Mouse (Mus musculus) heart, embryonic 10.5 days (tissue): ENCODE measurements around the gene Ccm2. TPM values are rescaled to one million over a fixed set of nuclear protein-coding genes. Genes with fewer than 3 reads are reported as not detected.
A peak's percentile ranks its signal among the peaks of the same experiment; 100 is the strongest.

ENCODE experiments used
- DNase-seq: peaks from one replicate; pipeline ENCODE4 v3.0.0-alpha.2; 2017; ENCODE audit warnings: low spot score
- H3K27ac ChIP-seq: fragments of 300-500 bp; sonication (generic); 2 replicates; pipeline ENCODE4 v1.5.1; 2016; ENCODE audit warnings: mild to moderate bottlenecking
- H3K27me3 ChIP-seq: fragments of 300-500 bp; sonication (generic); 2 replicates; pipeline ENCODE4 v1.6.1; 2016; ENCODE audit warnings: mild to moderate bottlenecking; ENCODE audit not compliant: poor library complexity, insufficient read depth, severe bottlenecking
- H3K36me3 ChIP-seq: fragments of 300-500 bp; sonication (generic); 2 replicates; pipeline ENCODE4 v1.6.1; 2016; ENCODE audit warnings: mild to moderate bottlenecking, moderate library complexity
- H3K4me1 ChIP-seq: fragments of 300-500 bp; sonication (generic); 2 replicates; pipeline ENCODE4 v1.6.1; 2016; ENCODE audit warnings: mild to moderate bottlenecking
- H3K4me3 ChIP-seq: fragments of 300-500 bp; sonication (generic); 2 replicates; pipeline ENCODE4 v1.5.1; 2016; ENCODE audit warnings: mild to moderate bottlenecking, moderate library complexity
- H3K9me3 ChIP-seq: fragments of 300-500 bp; sonication (generic); 2 replicates; pipeline ENCODE4 v1.6.1; 2016; ENCODE audit warnings: mild to moderate bottlenecking, moderate library complexity
- WGBS: fragments of 180-500 bp; shearing (Covaris S2); methylation state at CpG from one replicate; pipeline ENCODE4 v1.1.7; 2016; 5-methylcytosine and 5-hydroxymethylcytosine counted together
- polyA plus RNA-seq: library from polyadenylated mRNA; unstranded; fragments of >200 nt; fragmentation: Nextera tagmentation; extraction: Ambion mirVana; gene quantifications from 2 replicates; pipeline ENCODE4 v1.2.1, GENCODE M21; 2016

Ccm2 gene
- polyA plus RNA-seq, 1 experiment from 2014 or later: 108 TPM

GRCm38 (mm10) chr11:6603224-6603623, 56.5 kb downstream of the Ccm2 start:
- Histone ChIP-seq H3K36me3 (peaks cover 7% of the 10 kb centered on the region; the same call in 1 of the 2 replicates), H3K9me3 (no peaks in the 10 kb centered on the region), H3K27me3 (peaks cover 76% of the 10 kb centered on the region), H3K4me1 (peaks cover 56% of the 10 kb centered on the region), H3K27ac (peak overlapping the region; percentile 18), H3K4me3 (peak overlapping the region; percentile 20; the same call in 1 of the 2 replicates)
- DNase-seq: no peak
- WGBS: 79% methylated on average over 9 of the region's 9 CpGs

GRCm38 (mm10) chr11:6603887-6604603, 57.4 kb downstream of the Ccm2 start:
- DNase-seq: peak; percentile 87
- WGBS: 27% methylated on average over 12 of the region's 12 CpGs
- H3K4me1 ChIP-seq: peaks cover 48% of the 10 kb centered on the region
- peaks cover 76% of the 10 kb centered on the region for H3K27me3 ChIP-seq
- no peak overlapping the region for H3K27ac ChIP-seq
- H3K36me3 ChIP-seq: no peaks in the 10 kb centered on the region; the same call in 1 of the 2 replicates
- peak overlapping the region; percentile 20 for H3K4me3 ChIP-seq
- H3K9me3 ChIP-seq: no peaks in the 10 kb centered on the region

DNA sequence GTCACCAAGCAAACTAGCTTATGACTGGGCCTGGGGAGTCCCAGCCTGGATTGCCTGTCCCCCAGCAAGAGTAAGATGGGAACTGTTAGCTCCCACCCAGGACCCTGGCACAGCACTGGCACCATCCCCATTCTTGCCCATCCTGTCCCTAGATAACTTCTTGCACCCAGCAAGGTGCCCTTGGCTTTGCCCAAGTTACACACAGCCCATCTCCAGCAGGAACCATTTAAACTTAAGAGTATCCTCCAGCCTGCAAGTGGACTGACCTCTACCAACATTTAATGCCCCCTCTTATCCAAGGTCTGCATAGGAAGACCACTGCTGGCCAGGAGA, 57.9 kb downstream of the Ccm2 start:
- no peaks in the 10 kb centered on the region for H3K9me3 ChIP-seq
- no peaks in the 10 kb centered on the region; the same call in 1 of the 2 replicates for H3K36me3 ChIP-seq
- H3K4me1 ChIP-seq: peaks cover 43% of the 10 kb centered on the region
- DNase-seq: no peak
- peak overlapping the region; percentile 57 for H3K4me3 ChIP-seq
- H3K27me3 ChIP-seq: peaks cover 76% of the 10 kb centered on the region
- no peak overlapping the region for H3K27ac ChIP-seq

DNA sequence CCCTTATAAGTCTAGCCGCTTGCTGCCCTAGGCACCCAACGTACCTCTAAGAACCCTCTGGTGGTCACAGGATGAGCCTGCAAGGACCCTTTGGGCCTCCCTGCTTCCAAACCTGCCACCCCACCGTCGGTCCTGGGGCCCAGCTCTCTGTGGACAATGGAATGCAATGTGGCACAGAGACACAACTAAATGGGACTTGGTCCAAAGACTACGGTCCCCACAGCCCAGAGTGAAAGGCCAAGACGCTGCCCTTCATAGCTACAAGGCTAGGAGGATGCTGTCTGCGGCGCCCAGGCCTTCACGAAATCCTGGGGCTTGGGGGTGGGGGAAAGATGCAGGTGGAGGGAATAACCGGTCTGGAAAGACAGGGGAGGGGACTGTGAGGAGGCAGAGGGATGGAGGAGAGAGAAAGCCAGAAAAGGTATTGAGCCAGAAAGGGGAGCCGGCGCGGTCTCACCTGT, 58.4 kb downstream of the Ccm2 start:
- Histone ChIP-seq H3K36me3 (no peaks in the 10 kb centered on the region; the same call in 1 of the 2 replicates), H3K4me3 (peak overlapping the region; percentile 57), H3K27ac (peak overlapping the region; percentile 25; the same call in 1 of the 2 replicates), H3K27me3 (peaks cover 72% of the 10 kb centered on the region), H3K9me3 (no peaks in the 10 kb centered on the region), H3K4me1 (peaks cover 38% of the 10 kb centered on the region)
- 27% methylated on average over 10 of the region's 13 CpGs for WGBS
- DNase-seq: no peak

- Histone ChIP-seq H3K9me3 (no peaks in the 10 kb centered on the region), H3K27me3 (peaks cover 65% of the 10 kb centered on the region), H3K4me3 (peak within 1 kb of the TSS; percentile 57), H3K27ac (peak within 1 kb of the TSS; percentile 25; the same call in 1 of the 2 replicates), H3K4me1 (peaks cover 32% of the 10 kb centered on the region), H3K36me3 (peaks cover 4% of the 10 kb centered on the region)
- no peak for DNase-seq
- 6% methylated on average over 38 of the region's 41 CpGs for WGBS
Observed at GRCm38 (mm10) chr11:6605491-6606399, 59.1 kb downstream of the Ccm2 start, which contains the start of gene Nacad. Nacad (minus strand) TSS chr11:6606053.

- H3K4me1 ChIP-seq: no peaks in the 10 kb centered on the region
- no peak for DNase-seq
- H3K27me3 ChIP-seq: no peaks in the 10 kb centered on the region
- no peak overlapping the region for H3K4me3 ChIP-seq
- H3K27ac ChIP-seq: no peak overlapping the region
- H3K36me3 ChIP-seq: peaks cover 92% of the 10 kb centered on the region
- H3K9me3 ChIP-seq: no peaks in the 10 kb centered on the region
- WGBS: 90% methylated on average over 12 of the region's 12 CpGs
Observed at GRCm38 (mm10) chr11:6615250-6616205, 68.8 kb downstream of the Ccm2 start.

DNA sequence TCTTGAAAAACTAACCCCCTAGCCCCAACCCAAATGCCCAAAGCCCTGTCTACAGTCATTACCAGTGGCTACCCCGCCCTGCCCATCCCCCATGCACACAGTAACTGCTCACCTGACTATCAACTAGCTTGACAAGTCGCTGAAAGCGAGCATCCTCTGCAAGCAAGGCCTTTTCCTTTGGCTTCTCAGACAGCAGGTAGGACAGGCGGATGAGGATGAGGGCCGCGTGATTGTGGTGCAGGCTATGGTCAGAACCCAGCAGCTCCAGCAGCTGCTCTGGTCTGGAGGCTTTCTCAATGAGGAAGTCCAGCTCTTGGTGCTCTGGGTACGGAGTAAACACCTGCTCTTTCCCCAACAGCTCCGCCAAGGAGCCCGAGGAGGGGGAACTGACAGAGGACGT, 77.0 kb downstream of the Ccm2 start:
- no peaks in the 10 kb centered on the region for H3K9me3 ChIP-seq
- no peak overlapping the region for H3K27ac ChIP-seq
- no peak for DNase-seq
- no peaks in the 10 kb centered on the region for H3K27me3 ChIP-seq
- peaks cover 22% of the 10 kb centered on the region for H3K4me1 ChIP-seq
- H3K36me3 ChIP-seq: peaks cover 60% of the 10 kb centered on the region
- H3K4me3 ChIP-seq: peak overlapping the region; percentile 17; the same call in 1 of the 2 replicates
- WGBS: 89% methylated on average over 10 of the region's 10 CpGs

GRCm38 (mm10) chr11:6624619-6625382, 78.1 kb downstream of the Ccm2 start:
- no peak for DNase-seq
- no peaks in the 10 kb centered on the region for H3K9me3 ChIP-seq
- peak overlapping the region; percentile 97 for H3K27ac ChIP-seq
- peaks cover 22% of the 10 kb centered on the region for H3K4me1 ChIP-seq
- H3K27me3 ChIP-seq: no peaks in the 10 kb centered on the region
- WGBS: 62% methylated on average over 14 of the region's 14 CpGs
- H3K36me3 ChIP-seq: peaks cover 49% of the 10 kb centered on the region
- H3K4me3 ChIP-seq: peak overlapping the region; percentile 91

GRCm38 (mm10) chr11:6625478-6626387, 79.0 kb downstream of the Ccm2 start, which contains the start of gene Tbrg4:
Tbrg4 (minus strand) TSS chr11:6626067.
- Histone ChIP-seq H3K4me3 (peak within 1 kb of the TSS; percentile 91), H3K4me1 (peaks cover 22% of the 10 kb centered on the region), H3K27me3 (no peaks in the 10 kb centered on the region), H3K9me3 (no peaks in the 10 kb centered on the region), H3K36me3 (peaks cover 40% of the 10 kb centered on the region), H3K27ac (peak within 1 kb of the TSS; percentile 97)
- peak; percentile 96 for DNase-seq
- WGBS: under 1% methylated on average over 66 of the region's 66 CpGs

DNA sequence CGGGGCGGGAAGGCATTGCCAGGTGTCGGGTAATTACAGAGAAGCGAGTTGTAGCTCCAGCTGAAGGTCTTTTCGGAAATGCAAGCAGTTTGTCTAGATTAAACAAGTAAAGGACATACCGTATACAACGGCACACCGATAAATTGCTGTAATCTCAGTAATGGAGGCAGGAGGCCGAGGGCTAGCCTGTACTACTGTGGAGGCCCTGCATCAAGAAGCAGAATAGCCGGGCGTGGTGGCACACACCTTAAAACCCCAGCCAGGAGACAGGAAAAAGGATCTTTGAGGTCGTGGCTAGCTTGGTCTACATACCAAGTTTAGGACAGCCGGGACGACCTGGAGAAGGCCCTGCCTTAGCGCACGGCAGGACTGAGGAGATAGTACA, 79.7 kb downstream of the Ccm2 start:
- no peaks in the 10 kb centered on the region for H3K27me3 ChIP-seq
- no peak for DNase-seq
- H3K27ac ChIP-seq: peak overlapping the region; percentile 97
- peaks cover 33% of the 10 kb centered on the region for H3K36me3 ChIP-seq
- 13% methylated on average over 16 of the region's 16 CpGs for WGBS
- no peaks in the 10 kb centered on the region for H3K9me3 ChIP-seq
- peak overlapping the region; percentile 91 for H3K4me3 ChIP-seq
- peaks cover 22% of the 10 kb centered on the region for H3K4me1 ChIP-seq

GRCm38 (mm10) chr11:6627731-6628130, 81.0 kb downstream of the Ccm2 start:
- Histone ChIP-seq H3K9me3 (no peaks in the 10 kb centered on the region), H3K36me3 (peaks cover 20% of the 10 kb centered on the region), H3K4me3 (no peak overlapping the region), H3K27me3 (no peaks in the 10 kb centered on the region), H3K27ac (no peak overlapping the region), H3K4me1 (peaks cover 22% of the 10 kb centered on the region)
- DNase-seq: no peak
- WGBS: 81% methylated on average over 4 of the region's 4 CpGs
